Mouse (Mus musculus): ENCODE measurements around the gene Epha6. TPM values are rescaled to one million over a fixed set of nuclear protein-coding genes. Genes with fewer than 3 reads are reported as not detected.

Gene Epha6
- total RNA-seq, 1 experiment = not detected

DNA sequence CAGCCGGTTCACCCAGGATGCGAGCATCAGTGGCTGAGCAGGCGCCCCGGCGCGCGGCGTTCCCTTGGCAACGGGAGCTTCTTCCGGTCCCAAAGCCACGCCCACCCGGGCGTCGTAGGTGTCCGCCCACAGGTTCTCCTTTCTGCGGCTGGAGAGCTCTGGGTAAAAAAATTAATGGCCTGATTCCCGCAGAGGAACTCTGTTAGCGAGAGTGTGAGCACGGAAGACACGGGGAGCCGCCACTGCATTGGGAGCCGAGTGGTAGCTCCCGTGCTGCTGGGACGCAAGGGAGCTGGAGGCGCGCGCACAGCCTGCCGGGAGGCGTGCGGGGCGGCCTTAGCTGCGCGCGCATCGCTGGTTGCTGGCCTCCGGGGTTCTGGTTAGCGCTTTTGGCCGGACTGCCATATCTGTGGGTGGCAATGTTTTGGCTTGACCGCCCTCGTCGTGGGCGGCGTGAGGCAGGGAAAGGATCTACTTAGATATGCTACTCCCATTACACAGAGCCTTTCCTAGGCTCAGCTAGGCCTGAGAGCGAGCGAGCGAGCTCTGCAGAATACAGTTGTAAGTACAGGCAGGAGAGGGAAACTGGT, 966.1 kb downstream of the Epha6 start, which contains the start of gene Arl6:
Arl6 (minus strand) TSS at position 290 of the 590 bp plus-strand sequence.
- in situ Hi-C loops (cut with MboI; ENCODE audit: low sequenced_read_pairs in 2 of 2, unreplicated experiment in 2 of 2) = no loop called here
- H3K36me3 ChIP-seq (ENCODE audit: control insufficient read depth, insufficient read depth, low read length, poor library complexity, severe bottlenecking) = no peaks in the 10 kb centered on the region

DNA sequence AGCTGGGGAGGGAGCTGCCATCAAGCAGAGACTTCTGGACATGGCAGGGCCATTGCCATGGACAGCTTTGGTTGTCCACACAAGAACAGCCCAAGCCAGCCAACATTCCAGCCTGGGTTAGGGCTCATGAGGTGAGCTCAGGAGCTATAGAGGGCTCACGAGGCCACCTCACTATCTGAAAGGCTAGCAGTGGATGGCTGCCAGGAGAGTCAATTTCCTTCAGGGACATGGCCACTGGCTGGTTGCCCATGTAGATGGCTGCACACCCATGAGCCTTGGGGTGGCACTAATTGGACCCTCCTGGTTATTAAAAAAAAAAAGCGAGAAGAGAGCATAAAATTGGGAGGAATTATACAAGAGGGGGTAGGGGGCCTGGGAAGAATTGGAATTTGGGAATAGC, 970.7 kb downstream of the Epha6 start:
- Histone ChIP-seq H3K36me3 (ENCODE audit: control insufficient read depth, insufficient read depth, low read length, poor library complexity, severe bottlenecking) (no peaks in the 10 kb centered on the region), H3K27ac (ENCODE audit: insufficient read depth, low read depth, low read length, poor library complexity, severe bottlenecking) (no peak overlapping the region), H3K9ac (ENCODE audit: insufficient read depth, low read depth, low read length, poor library complexity, severe bottlenecking) (no peak overlapping the region), H3K9me3 (ENCODE audit: control insufficient read depth, insufficient read depth, low read depth, low read length) (no peaks in the 10 kb centered on the region), H3K4me3 (ENCODE audit: insufficient read depth in 1 of 2, low read depth in 1 of 2, low read length in 2 of 2, poor library complexity in 1 of 2, severe bottlenecking in 1 of 2) (no peak overlapping the region), H3K4me1 (ENCODE audit: control insufficient read depth in 2 of 2, insufficient read depth in 2 of 2, low read length in 2 of 2, poor library complexity in 1 of 2) (no peaks in the 10 kb centered on the region)
- no peak for DNase-seq (ENCODE audit: low read depth, low spot score)
- TF ChIP-seq ZC3H11A (IDR thresholded peaks at IDR 0.05; ENCODE audit: borderline replicate concordance, low read depth, low read length) (no peak), ZNF384 (IDR thresholded peaks at IDR 0.05; ENCODE audit: low read depth, low read length) (no peak), MAFK (IDR thresholded peaks at IDR 0.05; ENCODE audit: insufficient read depth, low read depth, low read length) (no peak), CHD2 (IDR thresholded peaks at IDR 0.05; ENCODE audit: low read depth, low read length) (no peak), HCFC1 (IDR thresholded peaks at IDR 0.05; ENCODE audit: borderline replicate concordance, insufficient read depth, low read length) (no peak)
- in situ Hi-C loops (cut with MboI; ENCODE audit: low sequenced_read_pairs in 2 of 2, unreplicated experiment in 2 of 2) = no loop called here

More for the DNA sequence above, 966.1 kb downstream of the Epha6 start, which contains the start of gene Arl6:
- H3K4me1 ChIP-seq (ENCODE audit: control insufficient read depth in 2 of 2, insufficient read depth in 2 of 2, low read length in 2 of 2, poor library complexity in 1 of 2) = no peaks in the 10 kb centered on the region; a peak in 1 of 4 replicates
- H3K9me3 ChIP-seq (ENCODE audit: control insufficient read depth, insufficient read depth, low read depth, low read length) = no peaks in the 10 kb centered on the region
- DNase-seq (ENCODE audit: low read depth, low spot score) = peak; percentile 88
- peak within 1 kb of the TSS; percentile 69 to 73 for H3K4me3 ChIP-seq (ENCODE audit: insufficient read depth in 1 of 2, low read depth in 1 of 2, low read length in 2 of 2, poor library complexity in 1 of 2, severe bottlenecking in 1 of 2)
- TF ChIP-seq MAFK (IDR thresholded peaks at IDR 0.05; ENCODE audit: insufficient read depth, low read depth, low read length) = no peak
- TF ChIP-seq ZNF384 (IDR thresholded peaks at IDR 0.05; ENCODE audit: low read depth, low read length) = no peak
- TF ChIP-seq ZC3H11A (IDR thresholded peaks at IDR 0.05; ENCODE audit: borderline replicate concordance, low read depth, low read length) = no peak
- no peak for TF ChIP-seq HCFC1 (IDR thresholded peaks at IDR 0.05; ENCODE audit: borderline replicate concordance, insufficient read depth, low read length)
- no peak for TF ChIP-seq CHD2 (IDR thresholded peaks at IDR 0.05; ENCODE audit: low read depth, low read length)
- peak within 1 kb of the TSS; percentile 64 for H3K27ac ChIP-seq (ENCODE audit: insufficient read depth, low read depth, low read length, poor library complexity, severe bottlenecking)
- H3K9ac ChIP-seq (ENCODE audit: insufficient read depth, low read depth, low read length, poor library complexity, severe bottlenecking) = peak within 1 kb of the TSS; percentile 70

DNA sequence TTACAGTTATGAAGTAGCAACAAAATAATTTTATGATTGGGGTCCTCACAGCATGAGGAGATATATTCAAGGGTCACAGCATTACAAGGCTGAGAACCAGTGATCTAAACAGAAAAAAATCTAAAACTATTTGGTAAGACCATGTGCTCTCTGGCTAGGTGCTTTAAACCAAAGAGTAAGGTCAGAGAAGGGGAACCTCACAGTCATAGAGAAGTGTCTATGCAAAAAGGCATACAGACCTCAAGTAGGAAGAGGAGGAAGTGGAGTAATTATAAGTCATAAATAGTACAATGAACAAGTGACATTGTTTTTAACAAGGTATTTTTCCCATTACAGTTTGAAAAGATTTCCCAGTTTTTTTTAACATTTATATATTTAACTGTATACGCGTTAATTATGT, 983.8 kb downstream of the Epha6 start:
- Histone ChIP-seq H3K9ac (ENCODE audit: insufficient read depth, low read depth, low read length, poor library complexity, severe bottlenecking) (no peak overlapping the region), H3K27ac (ENCODE audit: insufficient read depth, low read depth, low read length, poor library complexity, severe bottlenecking) (no peak overlapping the region), H3K4me1 (ENCODE audit: control insufficient read depth in 2 of 2, insufficient read depth in 2 of 2, low read length in 2 of 2, poor library complexity in 1 of 2) (no peaks in the 10 kb centered on the region), H3K9me3 (ENCODE audit: control insufficient read depth, insufficient read depth, low read depth, low read length) (no peaks in the 10 kb centered on the region), H3K4me3 (ENCODE audit: insufficient read depth in 1 of 2, low read depth in 1 of 2, low read length in 2 of 2, poor library complexity in 1 of 2, severe bottlenecking in 1 of 2) (no peak overlapping the region), H3K36me3 (ENCODE audit: control insufficient read depth, insufficient read depth, low read length, poor library complexity, severe bottlenecking) (no peaks in the 10 kb centered on the region)
- in situ Hi-C loops (cut with MboI; ENCODE audit: low sequenced_read_pairs in 2 of 2, unreplicated experiment in 2 of 2) = no loop called here
- TF ChIP-seq ZC3H11A (IDR thresholded peaks at IDR 0.05; ENCODE audit: borderline replicate concordance, low read depth, low read length) (no peak), CHD2 (IDR thresholded peaks at IDR 0.05; ENCODE audit: low read depth, low read length) (no peak), ZNF384 (IDR thresholded peaks at IDR 0.05; ENCODE audit: low read depth, low read length) (no peak), HCFC1 (IDR thresholded peaks at IDR 0.05; ENCODE audit: borderline replicate concordance, insufficient read depth, low read length) (no peak), MAFK (IDR thresholded peaks at IDR 0.05; ENCODE audit: insufficient read depth, low read depth, low read length) (no peak)
- no peak for DNase-seq (ENCODE audit: low read depth, low spot score)

DNA sequence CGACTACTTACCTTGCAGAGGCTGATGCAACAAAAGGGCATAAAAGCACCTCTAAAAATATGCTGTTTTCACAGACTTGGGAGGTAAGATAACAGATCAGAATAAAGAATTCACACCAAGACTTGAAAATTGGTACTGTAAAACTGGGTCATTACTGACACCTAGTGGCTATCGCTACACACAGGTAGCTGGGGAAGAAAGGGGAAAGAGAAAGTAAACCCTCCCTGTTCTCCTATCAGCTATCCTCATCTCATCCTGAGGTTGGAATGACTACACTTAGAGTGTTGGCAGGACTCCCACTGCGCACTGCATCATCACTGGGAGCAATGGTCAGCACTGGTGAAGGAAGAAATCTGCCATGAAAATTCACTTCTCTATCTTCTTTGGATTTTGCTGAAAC, 988.2 kb downstream of the Epha6 start:
- TF ChIP-seq ZNF384 (IDR thresholded peaks at IDR 0.05; ENCODE audit: low read depth, low read length) (no peak), CHD2 (IDR thresholded peaks at IDR 0.05; ENCODE audit: low read depth, low read length) (no peak), HCFC1 (IDR thresholded peaks at IDR 0.05; ENCODE audit: borderline replicate concordance, insufficient read depth, low read length) (no peak), MAFK (IDR thresholded peaks at IDR 0.05; ENCODE audit: insufficient read depth, low read depth, low read length) (no peak), ZC3H11A (IDR thresholded peaks at IDR 0.05; ENCODE audit: borderline replicate concordance, low read depth, low read length) (0 out of 2 replicates have a peak, but pooled peaks have one; percentile 48)
- Histone ChIP-seq H3K4me3 (ENCODE audit: insufficient read depth in 1 of 2, low read depth in 1 of 2, low read length in 2 of 2, poor library complexity in 1 of 2, severe bottlenecking in 1 of 2) (no peak overlapping the region), H3K27ac (ENCODE audit: insufficient read depth, low read depth, low read length, poor library complexity, severe bottlenecking) (no peak overlapping the region), H3K4me1 (ENCODE audit: control insufficient read depth in 2 of 2, insufficient read depth in 2 of 2, low read length in 2 of 2, poor library complexity in 1 of 2) (no peaks in the 10 kb centered on the region), H3K9me3 (ENCODE audit: control insufficient read depth, insufficient read depth, low read depth, low read length) (no peaks in the 10 kb centered on the region), H3K9ac (ENCODE audit: insufficient read depth, low read depth, low read length, poor library complexity, severe bottlenecking) (no peak overlapping the region), H3K36me3 (ENCODE audit: control insufficient read depth, insufficient read depth, low read length, poor library complexity, severe bottlenecking) (no peaks in the 10 kb centered on the region)
- no peak for DNase-seq (ENCODE audit: low read depth, low spot score)
- in situ Hi-C loops (cut with MboI; ENCODE audit: low sequenced_read_pairs in 2 of 2, unreplicated experiment in 2 of 2) = loop anchor here (5.0 to 10.0 kb wide), 2 partner anchors 140 to 142 kb away; partner anchors contain the start of gene Riox2 (in 1 of the 2)

All from ES-E14 (cell line).